Mouse (Mus musculus): Measurements from ENCODE around the gene Vdac1. TPM values are rescaled to one million over a fixed set of nuclear protein-coding genes. Genes with fewer than 3 reads are reported as not detected.

Gene Vdac1
- total RNA-seq (2021): 100 to 1,000 TPM; 374 to 415 TPM
- long read RNA-seq, experiment 1, transcript Vdac1-201 (8 exons, 891 nt): minor isoform, 6 of 220 reads
- long read RNA-seq, experiment 1, transcript Vdac1-202 (9 exons, 2,022 nt): major isoform, 201 of 220 reads
- long read RNA-seq, experiment 1, partial matches to known transcripts: 4 of 220 reads
- long read RNA-seq, experiment 1, other reads (novel, unspliced or antisense): 9 of 220 reads
- long read RNA-seq, experiment 2, transcript Vdac1-201 (8 exons, 891 nt): minor isoform, 5 of 291 reads
- long read RNA-seq, experiment 2, transcript Vdac1-202 (9 exons, 2,022 nt): major isoform, 218 of 291 reads
- long read RNA-seq, experiment 2, partial matches to known transcripts: 7 of 291 reads
- long read RNA-seq, experiment 2, other reads (novel, unspliced or antisense): 61 of 291 reads

DNA sequence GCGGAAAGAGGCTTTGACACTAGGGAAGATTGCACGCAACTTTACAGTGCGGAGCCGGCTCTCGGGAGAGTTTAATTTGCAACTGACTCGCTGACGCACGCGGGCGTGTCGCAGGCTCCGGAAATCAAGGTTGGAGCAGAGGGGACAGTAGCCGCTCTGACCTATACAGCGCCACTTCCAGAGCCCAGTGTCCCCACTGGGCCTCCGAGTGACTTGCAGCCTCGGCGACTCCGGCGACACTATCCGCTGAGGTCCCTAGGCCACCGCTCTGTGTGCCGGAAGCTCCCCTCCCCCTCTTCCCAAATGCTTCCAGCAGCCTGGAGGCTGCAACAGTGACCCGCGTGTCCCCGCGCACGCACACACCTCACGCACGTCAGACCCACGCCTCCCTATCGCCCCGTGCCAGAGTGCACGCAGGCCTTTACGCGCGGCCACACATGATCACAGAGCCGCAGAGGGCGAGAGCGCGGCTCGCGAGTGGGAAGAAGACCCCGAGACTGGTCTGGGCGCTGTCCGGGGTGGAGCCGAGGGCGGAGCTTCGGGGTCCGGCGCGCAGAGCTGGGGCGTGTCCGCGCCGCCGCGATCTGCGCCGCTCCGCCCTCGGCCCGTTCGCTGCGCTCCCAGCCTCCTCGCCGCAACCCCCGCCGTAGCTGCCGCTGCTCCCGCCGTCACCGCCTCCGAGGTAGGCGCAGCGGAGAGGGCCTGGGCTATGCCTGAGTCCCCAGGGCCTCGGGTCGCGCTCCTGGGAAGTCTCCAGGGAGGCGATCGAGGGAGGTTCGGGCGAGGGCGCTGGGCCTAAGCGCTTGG is at the start of gene Vdac1:
Vdac1 (plus strand) TSS at position 390 of the 807 bp plus-strand sequence.
- DNase-seq (ENCODE audit: low spot score in 2 of 2): peak; percentile 88 to 89

DNA sequence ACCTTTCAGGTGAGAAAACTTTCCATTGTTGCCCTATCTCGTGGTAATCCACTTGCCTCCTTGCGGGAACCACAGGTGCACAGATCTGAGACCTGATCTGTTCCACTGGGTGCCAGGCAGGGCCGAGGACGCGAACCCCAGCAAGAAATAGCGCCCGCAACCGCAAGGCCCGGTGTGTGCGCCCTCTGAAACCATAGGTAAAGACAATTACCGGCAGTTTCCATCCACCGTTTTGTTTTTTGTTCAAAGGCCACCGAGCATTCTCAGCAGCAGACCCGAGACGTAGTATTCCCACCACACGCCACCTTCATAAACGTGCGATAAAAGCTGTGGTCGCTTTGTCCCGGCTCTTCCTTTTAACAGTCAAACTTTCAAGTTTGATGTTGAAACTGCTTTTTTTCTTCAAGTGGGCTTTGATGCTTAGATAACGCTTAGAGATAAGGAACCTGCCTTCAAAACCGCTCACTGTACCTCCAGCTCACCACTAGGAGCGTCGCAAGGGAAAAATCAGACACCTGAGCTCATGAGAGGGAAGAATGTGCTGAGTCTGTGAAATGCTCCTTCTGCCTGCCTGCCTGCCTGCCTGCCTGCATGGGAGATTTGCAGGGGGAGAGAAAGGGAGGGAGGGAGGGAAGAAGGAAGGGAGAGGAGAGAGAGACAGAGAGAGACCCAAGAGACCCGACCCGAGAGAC is 46.4 kb upstream of the Vdac1 start:
- DNase-seq (ENCODE audit: low spot score in 2 of 2): no peak

DNA sequence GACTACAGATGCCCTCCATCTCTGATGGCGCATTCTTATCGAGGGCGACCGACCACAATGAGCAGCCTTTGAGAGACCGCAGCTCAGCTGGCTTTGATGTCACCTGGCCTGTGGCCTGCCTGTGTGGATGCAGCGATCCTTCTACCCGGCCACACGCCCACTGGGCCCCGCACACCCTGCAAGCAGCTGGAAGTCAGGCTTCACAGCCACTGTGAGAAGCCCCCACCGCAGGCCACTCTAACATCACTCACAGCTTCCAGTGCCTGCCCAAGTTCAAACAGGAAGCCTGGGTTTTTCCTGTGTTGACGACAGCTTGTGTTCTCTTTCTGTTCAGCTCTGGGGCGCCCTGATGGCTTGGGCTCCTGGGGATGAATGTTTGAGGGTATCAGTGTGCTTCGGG is 42.2 kb upstream of the Vdac1 start:
- no peak for DNase-seq (ENCODE audit: low spot score in 2 of 2)

DNA sequence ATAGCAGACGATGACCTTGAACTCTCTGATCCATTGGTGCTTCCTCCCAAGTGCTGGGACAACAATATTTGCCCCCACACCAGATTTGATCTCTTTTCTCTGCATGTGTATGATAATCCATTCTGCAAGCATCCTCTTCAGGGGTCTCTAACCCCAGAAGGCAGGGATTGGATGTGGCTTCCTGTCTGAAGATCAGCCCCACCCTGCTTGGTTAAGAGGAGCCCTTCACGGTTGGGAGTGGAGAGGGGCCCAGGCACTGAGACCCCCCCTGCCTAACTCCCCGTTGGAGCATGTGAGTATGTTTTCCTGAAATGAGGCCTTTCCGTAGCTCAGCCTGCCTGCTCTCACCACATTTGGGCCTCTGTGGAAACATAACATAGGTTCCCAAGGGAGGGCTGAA is 41.0 kb upstream of the Vdac1 start:
- DNase-seq (ENCODE audit: low spot score in 2 of 2): no peak

DNA sequence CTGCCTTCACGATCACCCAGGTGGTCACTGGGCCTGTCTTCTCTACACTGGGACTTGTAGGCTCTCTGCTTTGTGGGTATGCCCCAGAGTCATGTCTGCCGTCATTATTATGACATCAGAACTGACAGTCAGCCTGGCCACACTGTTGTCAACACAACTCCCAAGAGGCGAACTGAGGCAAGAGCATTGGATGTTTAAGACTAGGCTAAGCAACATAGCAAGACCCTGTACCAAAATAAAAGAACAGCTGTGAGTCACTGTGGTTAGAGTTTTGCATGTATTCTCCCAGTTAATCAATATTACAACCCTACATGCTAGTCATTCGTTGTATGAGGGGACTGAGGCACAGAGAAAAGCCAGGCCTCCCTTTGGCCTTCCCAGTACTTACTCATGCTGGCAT is 40.1 kb upstream of the Vdac1 start:
- DNase-seq (ENCODE audit: low spot score in 2 of 2): no peak

DNA sequence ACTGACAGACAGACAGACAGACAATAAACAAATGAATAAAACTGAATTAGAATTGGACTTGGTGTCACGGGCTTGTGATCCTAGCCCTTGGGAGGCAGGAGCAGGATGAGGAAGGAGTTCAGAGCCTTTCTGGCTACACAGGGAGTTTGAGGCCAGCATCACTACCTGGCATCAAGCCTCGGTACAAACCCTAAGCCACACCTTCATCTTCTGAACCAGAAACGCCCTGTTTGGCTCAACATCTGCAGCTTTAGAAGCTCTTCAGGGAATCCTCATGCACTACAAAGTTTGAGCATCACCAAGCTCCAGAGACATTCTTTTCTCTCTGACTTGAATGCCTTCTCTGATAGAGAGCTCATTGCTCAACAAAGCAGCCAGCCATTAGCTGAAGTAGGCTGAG is 39.1 kb upstream of the Vdac1 start:
- no peak for DNase-seq (ENCODE audit: low spot score in 2 of 2)

DNA sequence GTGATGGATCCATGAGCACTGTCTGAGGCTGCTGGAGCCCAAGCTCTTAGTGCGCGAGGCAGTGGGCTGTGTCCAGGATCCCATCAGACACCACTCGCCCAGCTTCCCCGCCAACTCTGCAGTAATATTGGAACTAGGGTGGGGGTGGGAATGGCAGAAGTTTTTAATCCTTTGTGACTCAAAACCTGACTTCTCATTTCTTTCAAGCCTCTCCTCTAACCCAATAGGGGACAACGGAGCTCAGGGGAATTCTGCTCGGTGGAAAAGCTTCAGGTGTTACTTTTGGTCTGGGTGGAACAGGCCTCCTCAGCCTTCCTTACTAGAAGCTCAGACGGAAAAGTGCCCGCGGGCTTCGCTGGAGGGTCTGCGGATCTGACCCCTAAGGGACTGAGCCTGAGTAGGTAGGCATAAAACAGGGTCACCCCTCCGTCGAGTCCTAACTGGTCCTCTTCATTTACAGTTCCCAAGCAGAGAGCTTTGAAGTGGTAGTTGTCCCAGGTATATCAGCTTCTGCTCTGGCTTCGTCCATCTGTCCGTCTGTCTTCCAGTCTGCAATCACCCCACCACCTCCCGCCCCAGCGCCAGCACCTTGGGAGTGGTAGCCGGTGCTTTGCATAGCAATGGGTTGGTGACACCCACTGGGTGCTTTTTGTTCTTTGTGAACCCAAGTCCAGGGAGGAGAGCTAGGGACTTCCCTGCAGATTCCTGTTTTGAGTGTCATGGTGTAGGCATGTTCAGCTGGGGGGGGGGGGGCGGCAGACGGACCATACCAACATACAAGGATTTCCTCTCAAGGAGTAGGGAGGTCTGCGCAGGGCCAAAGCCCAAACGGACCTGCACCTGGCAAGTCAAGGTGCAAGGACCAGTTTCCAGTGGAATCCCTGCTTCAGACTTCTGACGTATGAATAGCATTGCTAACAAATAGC is 36.0 kb upstream of the Vdac1 start:
- DNase-seq (ENCODE audit: low spot score in 2 of 2): no peak

DNA sequence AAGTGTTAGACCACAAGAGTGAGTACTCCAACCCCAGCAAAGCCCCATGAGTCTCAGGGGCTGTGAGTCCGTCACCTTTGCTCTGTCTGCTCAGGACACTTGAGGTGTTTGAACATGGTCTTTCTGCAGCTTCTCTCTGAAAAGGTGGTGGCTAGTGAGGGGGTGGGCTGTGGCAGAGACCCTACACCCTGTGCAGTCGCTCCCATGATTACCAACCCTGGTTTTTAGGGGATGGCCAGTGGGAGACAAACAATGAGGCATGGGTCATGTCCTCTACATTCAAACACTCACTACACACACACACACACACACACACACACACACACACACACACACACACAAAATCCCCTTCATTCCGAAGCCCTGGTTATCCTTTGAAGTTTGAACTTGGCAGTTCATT is 33.3 kb upstream of the Vdac1 start:
- no peak for DNase-seq (ENCODE audit: low spot score in 2 of 2)

DNA sequence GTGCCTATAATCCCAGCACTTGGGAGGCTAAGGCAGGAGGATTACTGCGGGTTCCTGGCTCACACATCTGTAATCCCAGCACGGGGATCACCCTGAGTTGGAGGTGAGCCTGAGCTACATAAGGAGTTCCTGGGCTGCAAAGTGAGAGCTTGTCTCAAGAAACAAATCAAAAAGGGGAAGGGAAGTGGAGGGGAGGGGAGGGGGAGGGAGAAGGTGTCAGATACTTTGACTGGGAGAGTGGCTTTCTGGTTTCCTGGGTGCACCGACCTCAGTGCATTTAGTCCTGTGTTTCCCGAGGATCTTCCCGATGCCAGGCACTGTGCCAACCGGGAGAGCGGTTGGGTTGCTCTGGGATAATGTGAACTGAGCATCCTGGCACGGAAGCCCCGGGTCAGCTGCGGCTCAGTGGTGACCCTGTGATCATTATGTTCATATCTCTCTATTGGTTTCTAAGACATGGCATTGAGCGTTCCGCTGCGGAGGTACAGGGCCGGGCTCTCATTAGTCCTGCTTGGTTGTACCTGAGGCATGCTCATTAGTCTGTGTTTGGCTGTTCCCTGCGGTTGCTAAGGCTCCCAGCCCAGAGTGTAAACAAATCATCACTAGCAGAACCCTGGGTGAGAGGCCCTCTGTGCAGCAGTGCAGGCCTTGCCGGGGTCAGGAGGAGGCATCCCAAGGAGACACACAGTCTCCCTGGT is 28.1 kb upstream of the Vdac1 start:
- DNase-seq (ENCODE audit: low spot score in 2 of 2): no peak

DNA sequence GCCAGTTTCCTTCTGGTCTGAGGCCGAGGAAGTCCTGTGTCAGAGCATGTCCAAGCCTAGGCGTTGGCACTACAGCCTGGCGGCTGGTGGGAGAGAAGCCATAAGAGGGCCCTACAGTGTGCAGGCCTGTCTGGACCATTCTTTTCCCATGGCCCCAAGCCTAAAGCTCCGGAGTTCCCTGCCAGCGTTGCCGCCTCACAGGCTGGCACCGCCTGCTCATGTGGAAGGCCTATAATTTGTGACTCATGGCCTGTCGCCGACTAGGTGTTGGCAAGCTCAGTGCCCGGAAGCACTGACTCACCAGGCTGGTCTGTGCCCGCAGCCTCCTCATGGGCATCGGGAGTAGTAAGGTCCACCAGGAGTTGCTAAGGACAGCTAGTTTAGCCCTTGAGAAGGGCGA is 27.0 kb upstream of the Vdac1 start:
- peak; percentile 59 to 64 for DNase-seq (ENCODE audit: low spot score in 2 of 2)

DNA sequence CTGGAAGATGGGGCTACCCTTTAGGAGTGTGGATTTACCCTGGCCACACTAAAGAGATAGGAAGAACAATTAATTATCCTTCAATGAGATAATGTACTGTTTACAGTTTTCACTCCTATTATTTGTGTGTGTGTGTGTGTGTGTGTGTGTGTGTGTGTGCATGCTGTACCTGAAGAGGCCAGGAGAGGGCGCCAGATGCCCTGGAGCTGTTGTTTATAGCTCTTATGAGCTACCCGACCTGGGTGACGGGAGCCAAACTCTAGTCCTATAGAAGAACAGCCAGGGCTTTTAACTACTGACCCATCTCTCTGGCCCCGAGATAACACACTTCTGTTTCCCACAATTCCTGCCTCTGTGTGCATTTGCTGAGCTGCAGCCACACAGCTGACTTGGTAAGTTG is 25.4 kb upstream of the Vdac1 start:
- DNase-seq (ENCODE audit: low spot score in 2 of 2): no peak

DNA sequence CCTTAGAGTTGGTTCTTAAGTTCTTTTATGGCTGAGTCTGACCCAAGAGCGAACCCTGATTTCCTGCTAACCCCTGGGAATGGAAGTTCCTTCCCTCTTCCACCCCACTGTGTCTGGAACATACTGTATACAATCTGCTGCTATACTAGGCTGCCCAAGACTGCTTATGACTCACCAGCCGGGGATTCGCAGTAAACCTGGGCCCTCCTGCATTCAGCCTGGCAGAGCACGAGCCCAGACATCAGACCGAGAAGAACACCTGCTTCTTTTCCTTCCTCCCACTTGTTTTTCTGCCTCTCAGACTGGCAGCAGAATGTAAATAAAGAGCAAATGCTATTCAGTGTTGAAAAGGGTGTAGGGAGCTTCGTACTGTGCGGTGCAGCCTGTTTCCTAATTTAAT is 24.7 kb upstream of the Vdac1 start:
- DNase-seq (ENCODE audit: low spot score in 2 of 2): no peak

DNA sequence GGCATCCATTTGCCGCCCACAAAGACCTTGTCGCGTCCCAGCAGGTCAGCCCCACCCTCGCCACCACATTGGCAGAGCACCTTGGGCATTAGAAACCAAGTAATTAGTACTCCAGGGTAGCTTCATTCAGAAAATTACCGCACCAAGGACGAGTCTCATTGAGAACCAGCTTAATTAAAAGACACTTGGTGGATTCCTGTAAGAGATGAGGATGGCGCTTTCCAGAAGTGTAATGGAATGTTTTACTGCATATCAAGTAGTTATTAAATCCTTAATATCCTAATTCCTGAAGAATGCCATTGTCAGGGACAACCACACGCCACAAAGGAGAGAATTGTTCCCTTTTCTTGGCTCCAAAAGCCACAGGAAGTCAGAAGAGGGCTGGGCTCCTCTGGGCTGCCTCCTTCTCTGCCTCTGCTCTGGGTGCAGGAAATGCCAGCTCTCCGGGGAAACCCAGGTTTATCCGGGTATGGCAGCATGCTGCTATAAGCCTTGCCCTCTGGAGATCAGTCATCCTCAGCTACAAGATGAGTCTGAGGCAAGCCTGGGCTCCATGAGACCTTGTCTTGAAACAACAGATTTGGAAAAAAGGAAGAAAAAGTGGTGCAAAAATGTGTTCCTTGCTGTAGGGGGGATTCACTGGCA is 22.9 kb upstream of the Vdac1 start:
- no peak for DNase-seq (ENCODE audit: low spot score in 2 of 2)

DNA sequence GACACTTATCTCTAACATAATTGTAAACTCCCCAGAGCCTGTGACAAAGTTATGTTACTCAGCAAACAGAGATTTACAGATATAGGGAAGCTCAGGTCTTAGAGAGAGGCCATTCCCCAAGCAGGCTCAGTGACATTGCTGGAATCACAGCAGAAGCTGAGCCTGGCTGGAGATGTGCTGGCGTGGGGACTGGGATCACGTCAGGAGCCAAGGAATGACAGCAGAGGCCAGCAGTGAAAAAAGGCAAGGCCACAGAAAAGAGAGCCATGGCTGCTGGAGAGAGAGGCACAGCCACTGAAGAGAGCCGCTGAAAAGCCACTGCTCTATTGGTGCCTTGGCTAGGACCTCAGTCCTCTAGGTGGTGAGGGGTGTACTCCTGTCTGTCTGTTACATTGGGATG is 22.3 kb upstream of the Vdac1 start:
- DNase-seq (ENCODE audit: low spot score in 2 of 2): no peak

DNA sequence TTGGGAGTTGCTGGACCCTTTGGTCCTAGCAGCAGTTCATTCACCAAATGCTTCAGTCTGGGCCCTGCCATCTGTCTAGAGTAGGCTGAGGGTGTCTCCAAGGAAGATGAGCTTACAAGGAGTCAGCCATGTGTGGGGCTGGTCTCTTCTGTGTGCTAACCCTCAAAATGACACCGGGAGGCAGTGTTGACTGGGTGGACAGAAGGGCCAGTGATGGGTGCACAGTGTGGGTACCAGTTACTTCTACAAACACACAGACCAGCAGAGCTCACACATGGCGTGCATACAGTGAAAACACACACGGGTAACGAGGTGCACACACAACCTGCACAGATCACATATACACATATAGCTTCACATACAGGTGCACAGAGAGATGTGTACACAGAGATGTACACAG is 21.6 kb upstream of the Vdac1 start:
- no peak for DNase-seq (ENCODE audit: low spot score in 2 of 2)

DNA sequence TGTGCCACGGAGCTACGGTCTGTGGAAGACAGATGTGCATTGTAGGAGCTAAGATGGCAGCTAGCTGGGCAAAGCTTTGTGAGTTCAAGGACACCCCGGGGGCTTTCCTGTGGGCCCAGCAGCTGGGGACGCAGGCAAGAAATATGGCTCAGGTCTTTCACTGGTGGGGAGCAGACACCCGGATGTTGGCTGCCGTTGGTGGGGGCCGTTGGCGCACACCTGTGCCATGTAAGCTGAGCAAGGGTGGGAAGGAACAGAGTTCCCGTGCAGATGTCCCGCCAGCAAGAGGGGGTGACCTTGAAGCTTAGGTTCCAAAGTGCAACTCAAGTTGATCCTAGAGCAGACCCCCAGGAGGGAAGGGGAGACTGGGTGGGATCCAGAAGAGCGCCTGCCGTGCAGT is 21.1 kb upstream of the Vdac1 start:
- no peak for DNase-seq (ENCODE audit: low spot score in 2 of 2)

DNA sequence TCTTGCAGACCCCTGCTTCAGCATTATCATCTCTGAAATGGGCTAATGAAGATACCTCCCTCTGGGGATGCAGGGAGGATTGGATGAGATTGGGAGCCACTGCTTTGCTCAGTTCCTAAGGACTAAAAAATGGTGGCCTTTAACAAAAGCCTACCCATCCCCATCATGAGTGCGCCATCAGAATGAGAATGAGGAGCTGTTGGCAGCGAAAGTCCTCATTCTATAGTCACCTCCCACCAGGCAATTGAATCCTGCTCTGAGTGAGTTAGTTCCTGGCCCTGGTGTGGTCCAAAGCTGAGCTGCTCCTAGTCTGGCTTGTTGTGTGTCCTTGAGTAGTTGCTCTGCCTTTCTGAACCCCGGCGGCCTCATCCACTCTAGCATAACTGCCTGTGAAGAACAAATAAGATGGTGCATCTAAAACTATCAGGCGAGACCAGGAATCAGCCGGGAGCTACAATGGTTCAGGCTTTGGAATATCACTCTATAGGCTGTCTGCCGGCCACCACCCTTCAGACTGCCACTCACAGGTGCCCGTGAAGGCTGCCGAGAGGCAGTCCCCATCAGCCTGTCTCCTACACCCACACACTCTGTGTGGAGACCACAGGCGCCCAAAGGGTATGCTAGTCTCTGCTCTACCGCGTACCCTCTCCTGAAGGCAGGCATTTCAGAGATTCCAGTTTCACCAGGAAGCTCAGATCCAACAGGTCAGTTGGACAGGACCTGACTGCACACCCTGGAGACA is 20.4 kb upstream of the Vdac1 start:
- DNase-seq (ENCODE audit: low spot score in 2 of 2): no peak

DNA sequence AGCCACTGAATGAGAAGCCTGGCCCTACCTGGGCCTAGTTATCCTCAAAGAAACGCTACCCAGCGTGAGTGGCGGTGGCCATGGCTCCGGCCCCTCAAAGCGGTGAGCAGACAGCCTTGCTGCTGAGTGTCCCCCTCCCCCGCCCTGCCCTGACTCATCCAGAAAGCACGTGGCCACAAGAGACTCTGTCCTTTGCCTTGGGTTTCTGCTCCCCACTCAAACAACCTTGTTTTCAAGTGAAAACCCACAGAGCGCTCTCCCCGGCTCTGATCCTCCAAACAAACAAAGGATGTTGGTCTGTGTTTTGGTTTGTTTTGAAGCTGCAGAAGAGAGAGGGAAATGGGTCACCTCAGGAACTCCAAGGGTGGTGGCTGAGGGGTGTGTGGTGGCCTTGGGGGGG is 19.7 kb upstream of the Vdac1 start:
- no peak for DNase-seq (ENCODE audit: low spot score in 2 of 2)

DNA sequence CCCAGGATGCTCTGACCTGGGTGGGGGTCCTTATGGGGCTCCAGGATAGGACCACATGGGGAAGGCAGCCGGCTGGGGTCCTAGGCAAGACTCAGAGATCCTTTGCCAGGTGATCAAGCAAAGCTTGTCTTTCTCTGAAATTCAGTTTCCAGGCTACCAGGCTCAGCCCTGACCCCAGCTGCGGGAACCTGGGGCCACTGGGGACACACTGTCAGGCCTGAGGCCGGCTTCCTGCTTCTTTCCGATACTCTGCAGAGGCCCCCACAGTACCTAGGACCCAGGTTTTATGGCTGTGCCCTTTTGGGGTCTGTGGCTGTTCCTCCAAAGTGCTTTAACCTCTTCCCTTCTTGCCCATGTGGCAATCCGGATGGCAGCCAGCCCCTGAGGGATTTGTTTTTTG is 19.2 kb upstream of the Vdac1 start:
- no peak for DNase-seq (ENCODE audit: low spot score in 2 of 2)
